Mouse (Mus musculus) kidney, adult 2 months (tissue): ENCODE results near the gene Fyn.

ENCODE experiments used
- CTCF ChIP-seq: fragments of 200-500 bp; conservative IDR thresholded peaks from 2 replicates; pipeline ENCODE4 v1.5.1; 2011; ENCODE audit warnings: low read depth, mild to moderate bottlenecking, control low read depth, low read length, moderate library complexity, mixed read lengths; ENCODE audit not compliant: insufficient read depth, insufficient read length
- POLR2A ChIP-seq: fragments of 200-500 bp; IDR thresholded peaks from one replicate; pipeline ENCODE4 v1.6.1; 2011; ENCODE audit warnings: low read depth, low read length, control low read depth

GRCm38 (mm10) chr10:39376676-39377075 lies 8.0 kb downstream of the Fyn start:
- no peak for TF ChIP-seq POLR2A
- no peak for TF ChIP-seq CTCF
